Mouse (Mus musculus) stomach, postnatal 0 days (tissue): ENCODE results near the gene Myo3b.

Source experiments
- CTCF ChIP-seq: IDR thresholded peaks from 2 replicates; pipeline ENCODE4 v1.5.1; 2016; ENCODE audit warnings: antibody characterized with exemption, low read depth, mild to moderate bottlenecking, moderate library complexity
- EP300 ChIP-seq: optimal IDR thresholded peaks from 2 replicates; pipeline ENCODE3; 2016; ENCODE audit warnings: antibody characterized with exemption

DNA sequence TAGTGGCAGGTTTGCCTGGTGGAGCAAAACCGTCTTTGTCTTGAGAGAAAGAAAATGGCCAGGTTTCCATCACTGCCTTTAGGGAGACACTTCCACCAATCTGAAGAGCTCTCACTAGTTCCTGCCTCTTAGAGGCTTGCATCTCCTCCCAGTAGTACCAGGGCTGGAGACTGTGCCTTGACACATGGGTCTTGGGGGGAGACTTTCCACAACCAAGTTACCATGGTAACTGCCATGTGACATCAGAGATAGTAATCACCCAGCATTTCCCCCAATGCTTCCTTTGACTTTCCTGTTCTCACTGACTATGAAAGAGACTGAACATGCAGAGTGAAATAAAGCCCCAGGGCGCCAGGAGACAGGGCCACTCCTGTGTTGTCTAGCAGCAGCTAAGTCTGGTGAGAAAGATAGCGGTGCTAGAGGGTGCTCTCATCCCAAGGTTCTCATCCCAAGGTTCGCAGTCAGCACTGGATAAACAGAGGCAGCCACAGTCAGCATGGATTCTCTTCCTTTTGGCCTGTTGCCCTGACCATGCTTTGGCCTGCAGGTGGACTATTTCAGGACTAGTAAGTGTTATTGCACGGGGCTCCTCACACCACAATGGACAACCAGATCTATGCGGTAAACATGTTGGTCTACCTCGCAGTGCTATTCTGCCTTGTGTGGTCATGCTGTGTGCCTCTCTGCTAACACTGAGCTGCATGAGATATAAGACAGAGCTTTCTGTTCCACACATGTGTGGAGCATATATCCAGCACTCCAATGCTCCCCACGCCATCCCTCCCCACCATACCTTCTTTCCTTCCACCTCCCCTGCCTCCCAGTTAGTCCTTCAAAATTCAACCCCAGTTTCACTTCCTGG lies 223.0 kb downstream of the Myo3b start:
- no peak for TF ChIP-seq CTCF
- TF ChIP-seq EP300 = no peak
